Mouse (Mus musculus): Measurements from ENCODE around the gene Pm20d2. TPM values are rescaled to one million over a fixed set of nuclear protein-coding genes. Genes with fewer than 3 reads are reported as not detected.
A peak's percentile ranks its signal among the peaks of the same experiment; 100 is the strongest.

The Pm20d2 gene
- 1.5 and 1.6 TPM in 2 replicates for polyA plus RNA-seq (2016; fragmentation: Nextera tagmentation; extraction: Ambion mirVana)

DNA sequence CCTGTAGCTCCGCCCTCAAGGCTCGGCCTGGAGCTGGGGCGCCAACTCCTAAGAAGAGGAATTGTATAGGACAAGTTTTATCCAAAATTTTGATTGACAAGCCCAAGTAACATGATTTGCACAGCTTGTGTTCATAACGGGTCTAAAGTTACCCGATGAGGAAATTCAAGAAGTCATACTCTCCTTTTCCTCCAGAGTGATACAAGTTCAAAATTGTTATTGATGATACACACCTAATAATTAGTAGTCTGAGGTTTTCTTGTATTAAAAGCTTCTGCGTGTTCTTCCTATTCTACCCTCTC lies at the start of gene Pm20d2:
Gene Pm20d2 (minus strand): TSS at position 3 of the 302 bp plus-strand sequence.
- no peak for ATAC-seq (ENCODE audit: insufficient number of reproducible peaks, insufficient read depth, low FRiP score, low TSS enrichment, low read depth)
- Histone ChIP-seq H3K27ac (peak within 1 kb of the TSS; percentile 82), H3K9ac (replicated peaks) (peak within 1 kb of the TSS; percentile 70), H3K9me3 (no peaks in the 10 kb centered on the region; the same call in 1 of the 2 replicates), H3K4me3 (replicated peaks) (peak within 1 kb of the TSS; percentile 65), H3K4me1 (replicated peaks) (0 out of 2 replicates have a peak, but pooled peaks cover 3% of the 10 kb centered on the region), H3K27me3 (0 out of 2 replicates have a peak, but pooled peaks cover 2% of the 10 kb centered on the region), H3K4me2 (peak within 1 kb of the TSS; percentile 84), H3K36me3 (no peaks in the 10 kb centered on the region)
- 12% methylated on average over 6 of the region's 6 CpGs for WGBS

DNA sequence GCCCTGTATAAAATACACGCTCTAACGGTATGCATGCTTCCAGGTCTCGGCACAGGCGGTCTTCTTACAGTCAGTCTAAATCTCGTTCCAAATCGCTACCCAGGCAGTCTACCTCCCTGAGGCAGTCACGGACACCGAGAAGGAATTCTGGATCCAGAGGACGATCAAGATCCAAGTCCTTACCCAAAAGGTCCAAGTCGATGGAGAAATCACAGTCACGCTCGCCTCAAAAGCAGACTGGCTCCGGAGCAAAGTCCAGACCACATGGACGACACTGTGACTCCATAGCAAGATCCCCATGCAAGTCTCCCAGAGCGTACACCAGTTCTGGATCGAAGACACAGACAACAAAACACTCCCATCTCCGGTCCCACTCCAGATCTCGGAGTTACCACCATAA lies 41.3 kb upstream of the Pm20d2 start:
- 85% methylated on average over 18 of the region's 18 CpGs for WGBS
- Histone ChIP-seq H3K27ac (no peak overlapping the region), H3K9ac (replicated peaks) (no peak overlapping the region), H3K9me3 (no peaks in the 10 kb centered on the region), H3K27me3 (no peaks in the 10 kb centered on the region), H3K4me2 (no peak overlapping the region), H3K4me3 (replicated peaks) (no peak overlapping the region), H3K4me1 (replicated peaks) (no peaks in the 10 kb centered on the region), H3K36me3 (peaks cover 11% of the 10 kb centered on the region; the same call in 1 of the 2 replicates)
- ATAC-seq (ENCODE audit: insufficient number of reproducible peaks, insufficient read depth, low FRiP score, low TSS enrichment, low read depth), result no peak

DNA sequence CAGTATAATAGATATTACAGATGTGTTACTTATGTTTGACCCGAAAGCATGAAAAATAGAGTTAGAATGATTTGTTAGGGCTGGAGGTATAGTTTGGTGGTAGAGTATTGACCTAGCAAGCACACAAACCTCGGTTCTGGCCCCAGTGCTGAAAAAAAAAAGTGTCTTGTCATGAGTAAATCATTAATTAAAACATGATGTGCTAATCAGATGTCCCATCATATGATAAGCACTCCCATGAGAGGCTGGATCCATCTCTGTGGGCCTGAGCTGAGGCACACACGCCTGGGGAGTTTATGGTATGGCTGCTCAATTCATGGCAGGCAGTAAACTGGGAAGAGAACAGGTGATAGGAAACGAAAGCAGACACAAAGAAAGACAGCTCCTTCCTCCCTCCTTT lies 40.1 kb upstream of the Pm20d2 start:
- Histone ChIP-seq H3K9me3 (no peaks in the 10 kb centered on the region), H3K4me3 (replicated peaks) (no peak overlapping the region), H3K36me3 (peaks cover 11% of the 10 kb centered on the region; the same call in 1 of the 2 replicates), H3K9ac (replicated peaks) (no peak overlapping the region), H3K4me1 (replicated peaks) (peaks cover 1% of the 10 kb centered on the region), H3K27me3 (no peaks in the 10 kb centered on the region), H3K27ac (no peak overlapping the region), H3K4me2 (no peak overlapping the region)
- 64% methylated on average over 4 of the region's 4 CpGs for WGBS
- no peak for ATAC-seq (ENCODE audit: insufficient number of reproducible peaks, insufficient read depth, low FRiP score, low TSS enrichment, low read depth)

DNA sequence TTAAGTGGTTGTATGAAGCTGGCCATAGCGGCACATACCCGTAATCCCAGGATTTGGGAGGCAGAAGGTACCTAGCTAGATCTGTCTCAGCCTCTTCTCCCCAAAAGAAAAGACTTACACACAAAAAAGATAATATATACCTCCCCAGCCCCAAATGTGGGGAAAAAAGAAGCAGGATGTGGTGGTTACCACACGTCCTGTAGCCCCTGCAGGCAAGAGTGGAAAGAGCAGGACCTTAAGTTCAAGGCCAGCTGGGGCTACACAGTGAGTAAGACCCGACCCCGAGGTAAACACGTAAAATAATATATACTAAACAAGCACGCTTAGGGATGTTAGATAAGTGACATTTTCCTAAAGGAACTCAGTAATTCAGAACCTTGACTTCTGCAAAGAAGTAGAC lies 37.6 kb upstream of the Pm20d2 start:
- Histone ChIP-seq H3K9ac (replicated peaks) (no peak overlapping the region), H3K27me3 (no peaks in the 10 kb centered on the region), H3K27ac (no peak overlapping the region), H3K36me3 (peaks cover 11% of the 10 kb centered on the region; the same call in 1 of the 2 replicates), H3K9me3 (no peaks in the 10 kb centered on the region), H3K4me1 (replicated peaks) (peaks cover 11% of the 10 kb centered on the region), H3K4me2 (no peak overlapping the region), H3K4me3 (replicated peaks) (no peak overlapping the region)
- WGBS, result 84% methylated on average over 7 of the region's 7 CpGs
- ATAC-seq (ENCODE audit: insufficient number of reproducible peaks, insufficient read depth, low FRiP score, low TSS enrichment, low read depth), result no peak

GRCm38 (mm10) chr4:33224003-33224675 lies 34.6 kb upstream of the Pm20d2 start:
- no peaks in the 10 kb centered on the region for H3K27me3 ChIP-seq
- no peak overlapping the region for H3K4me2 ChIP-seq

DNA sequence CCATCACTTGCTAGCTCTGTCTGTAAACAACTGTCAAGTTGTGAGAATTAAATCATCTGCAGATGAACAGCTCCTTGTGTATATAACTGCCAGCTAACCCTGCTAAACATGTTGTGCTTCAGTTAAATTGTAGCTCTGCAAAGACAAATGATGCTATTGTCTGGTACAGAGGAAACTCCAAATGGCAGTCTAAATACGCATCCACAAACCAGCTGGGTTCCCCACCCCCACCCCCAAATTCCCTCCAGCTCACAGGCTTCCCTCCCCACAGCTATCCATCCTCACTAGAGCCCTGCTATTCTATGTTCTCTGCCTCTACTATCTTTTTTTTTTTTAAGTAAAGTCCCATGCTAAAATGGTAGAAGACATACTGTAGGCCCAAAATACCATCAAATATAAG lies 32.3 kb upstream of the Pm20d2 start:
- WGBS, result 26% methylated on average over 1 of the region's 1 CpGs
- no peak for ATAC-seq (ENCODE audit: insufficient number of reproducible peaks, insufficient read depth, low FRiP score, low TSS enrichment, low read depth)

More at GRCm38 (mm10) chr4:33224003-33224675, 34.6 kb upstream of the Pm20d2 start:
- ATAC-seq (ENCODE audit: insufficient number of reproducible peaks, insufficient read depth, low FRiP score, low TSS enrichment, low read depth), result no peak; the same call in 1 of the 2 replicates
- no peak overlapping the region for H3K9ac ChIP-seq (replicated peaks)
- H3K9me3 ChIP-seq, result no peaks in the 10 kb centered on the region
- H3K4me1 ChIP-seq (replicated peaks), result peaks cover 11% of the 10 kb centered on the region
- H3K4me3 ChIP-seq (replicated peaks), result no peak overlapping the region
- H3K36me3 ChIP-seq, result peaks cover 5% of the 10 kb centered on the region; the same call in 1 of the 2 replicates
- H3K27ac ChIP-seq, result peak overlapping the region; percentile 66
- 48% methylated on average over 7 of the region's 7 CpGs for WGBS

DNA sequence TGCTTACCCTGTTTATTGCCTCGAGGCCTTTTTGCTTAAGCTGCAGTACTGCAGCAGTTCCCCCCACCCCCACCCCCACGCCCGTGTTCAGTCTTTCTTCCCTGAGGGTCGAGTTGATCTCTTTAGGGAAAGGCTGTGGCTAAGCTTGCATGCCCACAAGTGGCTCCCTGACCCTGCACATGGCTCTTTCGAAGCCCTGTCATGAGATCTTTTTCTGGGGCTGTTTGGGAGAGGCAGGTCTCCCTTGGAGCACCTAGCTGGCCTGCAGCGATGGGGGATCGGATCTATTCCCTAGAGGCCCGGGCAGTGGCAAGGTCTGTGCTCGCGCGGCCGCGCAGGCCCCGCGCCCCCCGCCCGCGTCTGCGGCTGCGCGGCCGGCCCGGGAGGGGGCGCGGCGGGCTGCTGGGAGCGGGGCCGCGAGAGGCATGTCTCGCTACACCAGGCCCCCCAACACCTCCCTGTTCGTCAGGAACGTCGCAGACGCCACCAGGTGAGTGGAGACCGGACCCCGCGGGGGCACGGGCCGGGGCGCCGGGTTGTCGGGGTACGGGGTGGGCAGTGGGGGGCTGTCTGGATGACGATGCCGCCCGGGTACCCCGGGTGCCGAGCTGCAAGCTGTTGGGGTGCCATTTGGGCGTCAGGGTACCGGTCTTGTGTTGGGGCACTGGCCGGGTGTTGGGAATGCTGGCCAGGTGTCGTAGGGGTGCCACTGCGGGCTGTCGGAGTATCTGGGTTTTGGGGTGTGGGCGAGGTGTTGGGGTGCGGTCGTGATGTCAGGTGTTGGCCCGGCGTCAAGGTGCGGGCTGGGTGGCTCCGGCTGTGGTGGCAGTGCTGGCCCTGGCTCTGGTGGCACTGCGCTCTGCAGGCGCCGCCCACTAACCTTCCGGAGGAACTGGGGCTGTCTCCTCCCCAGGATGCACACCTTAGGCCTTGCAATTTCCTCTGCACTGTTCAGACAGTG lies 19.6 kb upstream of the Pm20d2 start, which contains the start of gene Srsf12:
Gene Srsf12 (plus strand): TSS at position 111 of the 961 bp plus-strand sequence.
- Histone ChIP-seq H3K4me2 (peak within 1 kb of the TSS; percentile 96), H3K27ac (peak within 1 kb of the TSS; percentile 69), H3K4me3 (replicated peaks) (peak within 1 kb of the TSS; percentile 70), H3K36me3 (no peaks in the 10 kb centered on the region), H3K4me1 (replicated peaks) (no peaks in the 10 kb centered on the region; the same call in 1 of the 2 replicates), H3K27me3 (no peaks in the 10 kb centered on the region), H3K9me3 (no peaks in the 10 kb centered on the region; the same call in 1 of the 2 replicates), H3K9ac (replicated peaks) (peak within 1 kb of the TSS; percentile 80)
- ATAC-seq (ENCODE audit: insufficient number of reproducible peaks, insufficient read depth, low FRiP score, low TSS enrichment, low read depth), result peak; percentile 73
- WGBS, result 4% methylated on average over 57 of the region's 65 CpGs

More for the DNA sequence above, 32.3 kb upstream of the Pm20d2 start:
- Histone ChIP-seq H3K27ac (no peak overlapping the region), H3K9ac (replicated peaks) (no peak overlapping the region), H3K36me3 (peaks cover 5% of the 10 kb centered on the region; the same call in 1 of the 2 replicates), H3K4me1 (replicated peaks) (peaks cover 11% of the 10 kb centered on the region), H3K9me3 (no peaks in the 10 kb centered on the region), H3K27me3 (no peaks in the 10 kb centered on the region), H3K4me2 (no peak overlapping the region), H3K4me3 (replicated peaks) (no peak overlapping the region)

DNA sequence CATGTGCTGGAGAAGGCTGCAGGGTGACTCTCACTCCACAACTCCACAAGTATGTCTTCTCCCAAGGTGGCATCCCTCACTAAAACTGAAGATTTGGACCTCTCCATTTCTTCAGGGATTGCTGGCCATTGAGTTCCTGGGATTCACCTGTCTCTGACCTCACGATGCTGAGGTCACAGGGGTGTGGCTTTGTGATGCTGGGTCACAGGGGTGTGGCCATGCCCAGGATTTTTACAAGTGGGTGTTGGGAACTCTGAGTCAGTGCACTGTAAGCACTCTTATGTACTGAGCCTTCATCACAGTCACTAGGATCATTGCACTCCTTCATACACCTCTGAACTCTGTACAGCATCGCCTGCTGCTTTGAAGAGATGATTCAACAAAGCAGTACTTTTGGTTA lies 18.0 kb upstream of the Pm20d2 start:
- WGBS, result 70% methylated on average over 2 of the region's 2 CpGs
- H3K9ac ChIP-seq (replicated peaks), result no peak overlapping the region
- H3K4me3 ChIP-seq (replicated peaks), result no peak overlapping the region
- H3K9me3 ChIP-seq, result no peaks in the 10 kb centered on the region; the same call in 1 of the 2 replicates
- H3K4me1 ChIP-seq (replicated peaks), result no peaks in the 10 kb centered on the region; the same call in 1 of the 2 replicates
- no peak overlapping the region for H3K4me2 ChIP-seq
- no peaks in the 10 kb centered on the region for H3K36me3 ChIP-seq
- no peak overlapping the region for H3K27ac ChIP-seq
- no peak for ATAC-seq (ENCODE audit: insufficient number of reproducible peaks, insufficient read depth, low FRiP score, low TSS enrichment, low read depth)
- H3K27me3 ChIP-seq, result no peaks in the 10 kb centered on the region

GRCm38 (mm10) chr4:33204682-33205081 lies 15.1 kb upstream of the Pm20d2 start:
- no peak for ATAC-seq (ENCODE audit: insufficient number of reproducible peaks, insufficient read depth, low FRiP score, low TSS enrichment, low read depth)
- Histone ChIP-seq H3K4me1 (replicated peaks) (no peaks in the 10 kb centered on the region; the same call in 1 of the 2 replicates), H3K27me3 (no peaks in the 10 kb centered on the region), H3K9me3 (no peaks in the 10 kb centered on the region), H3K36me3 (no peaks in the 10 kb centered on the region), H3K27ac (no peak overlapping the region), H3K9ac (replicated peaks) (no peak overlapping the region), H3K4me3 (replicated peaks) (no peak overlapping the region), H3K4me2 (no peak overlapping the region)
- 3% methylated on average over 4 of the region's 4 CpGs for WGBS

- Histone ChIP-seq H3K9ac (replicated peaks) (no peak overlapping the region), H3K27me3 (no peaks in the 10 kb centered on the region), H3K4me1 (replicated peaks) (no peaks in the 10 kb centered on the region), H3K36me3 (no peaks in the 10 kb centered on the region), H3K27ac (no peak overlapping the region), H3K4me3 (replicated peaks) (no peak overlapping the region), H3K4me2 (no peak overlapping the region), H3K9me3 (no peaks in the 10 kb centered on the region; the same call in 1 of the 2 replicates)
- 30% methylated on average over 2 of the region's 2 CpGs for WGBS
- no peak for ATAC-seq (ENCODE audit: insufficient number of reproducible peaks, insufficient read depth, low FRiP score, low TSS enrichment, low read depth)
Observed at GRCm38 (mm10) chr4:33198117-33198516, 8.6 kb upstream of the Pm20d2 start.
